Mouse (Mus musculus): Measurements from ENCODE around the gene Rfng.

DNA sequence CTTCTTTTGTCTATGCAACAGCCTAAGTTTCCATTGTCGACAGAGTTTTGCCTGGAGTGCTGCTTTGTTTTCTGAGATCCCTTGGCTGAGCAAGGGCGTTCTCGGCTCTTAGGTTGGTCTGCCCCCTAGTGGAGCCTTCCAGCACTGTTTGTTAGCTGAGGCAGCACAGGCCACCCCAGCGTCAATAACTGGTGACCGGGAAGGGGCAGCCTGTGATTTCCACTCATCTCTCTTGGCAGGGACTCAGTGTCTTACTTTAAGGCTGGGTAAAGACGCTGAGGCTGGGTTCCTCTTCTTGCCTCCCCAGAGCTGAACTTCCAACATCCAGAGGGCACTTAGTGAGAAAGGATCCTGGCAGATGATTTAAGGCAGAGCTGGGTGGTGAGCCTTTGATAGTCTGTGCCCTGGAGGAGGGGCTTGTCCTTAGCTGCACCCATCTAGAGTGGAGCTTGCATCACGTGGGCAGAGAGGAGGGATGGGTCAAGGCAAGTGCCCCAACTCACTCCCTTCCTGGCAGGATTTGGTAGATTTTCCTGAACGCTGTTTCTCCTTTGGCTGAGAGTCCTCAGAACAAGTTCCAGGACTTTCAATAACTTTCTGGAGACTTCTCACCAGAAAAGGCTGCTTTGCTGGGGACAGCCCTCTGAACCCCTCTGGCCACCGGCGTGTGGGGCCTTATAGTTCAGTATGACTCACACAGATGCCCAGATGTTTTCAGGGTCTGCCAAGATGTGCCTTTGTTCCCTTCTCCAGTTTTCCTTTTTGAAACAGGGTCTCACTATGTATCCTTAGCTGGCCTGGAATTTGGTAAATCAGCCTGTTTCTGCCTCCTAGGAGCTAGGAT is 16.3 kb upstream of the Rfng start:
- TF ChIP-seq POLR2A (IDR thresholded peaks at IDR 0.05; ENCODE audit: low read depth, low read length) (no peak), CTCF (conservative IDR thresholded peaks at IDR 0.05; ENCODE audit: insufficient read depth, insufficient read length, low read depth, low read length) (peak; percentile 91)
